Mouse (Mus musculus) testis, adult 2 months (tissue): ENCODE data around the gene Hdac9.

ENCODE experiments used
- CTCF ChIP-seq: fragments of 200-500 bp; IDR thresholded peaks from 2 replicates; pipeline ENCODE4 v1.5.1; 2012; ENCODE audit warnings: low read depth, mild to moderate bottlenecking, inconsistent platforms, low read length, moderate library complexity; ENCODE audit not compliant: control insufficient read depth, insufficient read depth, insufficient replicate concordance
- POLR2A ChIP-seq: fragments of 200-500 bp; IDR thresholded peaks from 2 replicates; pipeline ENCODE4 v1.6.1; 2012; ENCODE audit warnings: low read depth, mild to moderate bottlenecking, inconsistent platforms, low read length, moderate library complexity; ENCODE audit not compliant: control insufficient read depth

- TF ChIP-seq CTCF: no peak
- no peak for TF ChIP-seq POLR2A
These were observed 233.5 kb downstream of the Hdac9 start for GRCm38 (mm10) chr12:34683375-34683774.
